Mouse (Mus musculus) B cell, adult (primary cell): ENCODE measurements around the gene Smr3a. TPM values are rescaled to one million over a fixed set of nuclear protein-coding genes. Genes with fewer than 3 reads are reported as not detected.

ENCODE experiments used
- total RNA-seq: library from RNA; stranded (reverse); gene quantifications from 4 replicates; pipeline ENCODE4 v1.2.4, GENCODE M21; 2023; ENCODE audit not compliant: inconsistent age

Gene Smr3a
- not detected in 4 replicates for total RNA-seq

DNA sequence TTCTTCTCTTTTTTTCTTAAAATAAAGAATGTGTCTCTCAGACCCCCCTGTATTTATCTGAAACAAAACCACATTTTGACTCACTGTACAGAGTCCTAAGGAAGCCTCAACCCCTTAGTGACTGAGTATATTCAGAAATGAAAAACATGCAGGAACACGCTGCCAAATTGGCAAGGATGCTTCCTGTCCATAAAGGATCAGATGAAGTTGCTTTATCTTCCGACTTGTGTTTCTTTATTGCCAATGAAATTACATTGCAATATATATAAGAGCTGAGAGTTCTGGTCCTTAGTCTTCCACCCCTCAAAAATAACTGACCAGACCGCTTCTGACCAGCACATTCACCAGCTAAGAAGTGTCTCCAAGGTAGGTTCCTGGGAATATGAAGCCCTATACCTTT is at the start of gene Smr3a:
Gene Smr3a, plus strand, starts transcription at position 301 of the 400 bp plus-strand sequence.

DNA sequence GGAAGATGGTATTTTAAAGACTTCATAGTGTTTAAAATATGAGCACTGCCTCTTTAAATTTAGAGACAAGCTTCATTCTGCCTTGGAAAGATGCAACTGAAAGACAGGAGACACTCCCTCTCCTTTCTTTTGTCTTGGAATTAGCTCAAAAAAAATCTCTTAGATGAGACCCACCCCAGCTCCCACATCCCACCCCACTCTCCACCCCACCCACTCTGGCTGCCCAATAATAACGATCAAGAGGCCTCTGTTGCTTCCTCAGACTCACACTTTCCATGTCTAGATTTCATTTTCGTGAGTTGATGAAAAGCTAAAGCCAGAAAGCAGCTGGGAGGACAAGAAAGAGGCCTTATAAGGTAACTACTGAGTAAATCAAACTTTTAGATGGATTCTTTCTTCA is 33.1 kb upstream of the Smr3a start, which contains the start of the genes 2310003L06Rik and Gm28434:
Gene 2310003L06Rik, plus strand, starts transcription at position 259 of the 400 bp plus-strand sequence.
Gene Gm28434, plus strand, starts transcription at position 317 of the 400 bp plus-strand sequence.

DNA sequence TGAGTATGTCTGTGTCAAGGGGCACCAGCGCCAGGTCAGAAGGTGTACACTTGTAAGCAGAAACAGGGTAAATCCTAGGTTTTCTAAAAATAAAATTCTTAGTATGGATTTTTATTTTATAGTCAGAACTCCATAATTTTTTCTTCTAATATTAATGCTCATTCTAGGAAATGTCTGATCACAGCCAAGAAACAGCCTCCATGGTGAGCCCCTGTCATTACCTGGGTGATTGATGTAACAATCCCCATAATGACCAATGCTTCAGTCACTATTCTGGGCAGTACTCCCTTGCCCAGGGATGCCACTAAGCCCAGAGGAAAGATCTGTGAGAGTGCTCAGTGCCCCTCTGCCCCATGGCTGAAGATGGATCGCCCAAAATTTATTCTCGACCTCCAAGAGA is 23.2 kb upstream of the Smr3a start, which contains the start of gene Cabs1:
Gene Cabs1, plus strand, starts transcription at position 301 of the 400 bp plus-strand sequence.

Other genes with a start within 250 kb of the Smr3a start
- not detected in 4 replicates for gene Csn1s2a, start 228.0 kb upstream of the Smr3a start, total RNA-seq
- not detected in 4 replicates for gene Csn1s2b, start 194.5 kb upstream of the Smr3a start, total RNA-seq
- not detected in 4 replicates for gene Prr27, start 176.9 kb upstream of the Smr3a start, total RNA-seq
- not detected in 4 replicates for gene Odam, start 117.5 kb upstream of the Smr3a start, total RNA-seq
- gene Csn3, start 77.0 kb upstream of the Smr3a start, total RNA-seq = not detected in 4 replicates
- not detected in 4 replicates for gene 2310003L06Rik, start 33.1 kb upstream of the Smr3a start, total RNA-seq
- gene Gm28434, start 33.0 kb upstream of the Smr3a start, total RNA-seq = not detected in 4 replicates
- gene Cabs1, start 23.1 kb upstream of the Smr3a start, total RNA-seq = not detected in 4 replicates
- not detected in 4 replicates for gene Smr2, start 84.0 kb downstream of the Smr3a start, total RNA-seq
- gene Gm11116, start 109.0 kb downstream of the Smr3a start, total RNA-seq = not detected in 4 replicates
- not detected in 4 replicates for gene Gm11115, start 151.6 kb downstream of the Smr3a start, total RNA-seq